Mouse (Mus musculus) kidney, postnatal 4 days (tissue): Measurements from ENCODE around the gene Gm38100.

Experiments
- DNase-seq, 2 experiments: peaks; one replicate each; pipeline ENCODE4 v3.0.0; 2021; ENCODE audit warnings: mixed read lengths in 2 of 2

Gm38100 gene

DNA sequence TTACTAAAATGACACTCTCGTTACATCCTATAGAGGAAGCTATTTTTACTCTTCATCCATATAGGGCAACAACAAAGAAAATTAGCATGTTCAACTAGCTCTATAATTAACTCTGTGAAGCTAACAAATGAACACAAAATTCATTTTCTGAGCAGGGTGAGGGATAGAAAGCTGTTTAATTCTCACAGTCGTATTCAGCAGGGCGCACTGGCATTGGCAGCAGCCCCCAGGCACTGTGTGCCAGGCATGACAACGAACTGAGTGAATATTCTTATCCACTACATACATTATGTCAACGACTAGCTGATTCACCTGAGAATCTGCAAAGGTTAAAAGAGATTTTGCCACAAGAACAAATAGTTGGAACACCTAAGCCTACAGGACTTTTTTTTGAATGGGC is 50.6 kb downstream of the Gm38100 start:
- no peak for DNase-seq
